Mouse (Mus musculus) right cerebral cortex, adult 2 months (tissue): ENCODE data around the gene Lgals7.

ENCODE experiments used
- DNase-seq, 2 experiments: peaks; one replicate each; pipeline ENCODE4 v3.0.0; 2021 to 2022; ENCODE audit warnings: low spot score in 2 of 2

Lgals7 gene

DNA sequence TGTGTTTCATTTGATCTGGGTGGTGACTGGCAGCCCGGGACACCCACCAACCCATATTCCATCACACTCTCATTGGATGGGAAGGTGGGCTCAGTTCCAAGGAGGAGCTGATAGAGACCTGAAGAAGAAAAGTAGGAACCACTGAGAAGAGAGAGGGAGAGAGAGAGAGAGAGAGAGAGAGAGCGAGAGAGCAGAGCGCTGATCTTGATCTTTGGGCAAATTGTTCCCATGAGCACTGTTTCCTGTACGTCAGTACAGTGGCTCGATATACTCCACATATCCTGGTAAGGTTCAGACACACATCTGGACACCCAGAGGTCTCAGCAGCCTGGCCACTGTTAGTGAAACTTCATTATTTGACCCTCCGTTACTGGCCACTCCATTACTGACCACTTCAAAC, at the start of gene Lgals7:
Lgals7 (plus strand) TSS at position 314 of the 400 bp plus-strand sequence.
- no peak for DNase-seq

DNA sequence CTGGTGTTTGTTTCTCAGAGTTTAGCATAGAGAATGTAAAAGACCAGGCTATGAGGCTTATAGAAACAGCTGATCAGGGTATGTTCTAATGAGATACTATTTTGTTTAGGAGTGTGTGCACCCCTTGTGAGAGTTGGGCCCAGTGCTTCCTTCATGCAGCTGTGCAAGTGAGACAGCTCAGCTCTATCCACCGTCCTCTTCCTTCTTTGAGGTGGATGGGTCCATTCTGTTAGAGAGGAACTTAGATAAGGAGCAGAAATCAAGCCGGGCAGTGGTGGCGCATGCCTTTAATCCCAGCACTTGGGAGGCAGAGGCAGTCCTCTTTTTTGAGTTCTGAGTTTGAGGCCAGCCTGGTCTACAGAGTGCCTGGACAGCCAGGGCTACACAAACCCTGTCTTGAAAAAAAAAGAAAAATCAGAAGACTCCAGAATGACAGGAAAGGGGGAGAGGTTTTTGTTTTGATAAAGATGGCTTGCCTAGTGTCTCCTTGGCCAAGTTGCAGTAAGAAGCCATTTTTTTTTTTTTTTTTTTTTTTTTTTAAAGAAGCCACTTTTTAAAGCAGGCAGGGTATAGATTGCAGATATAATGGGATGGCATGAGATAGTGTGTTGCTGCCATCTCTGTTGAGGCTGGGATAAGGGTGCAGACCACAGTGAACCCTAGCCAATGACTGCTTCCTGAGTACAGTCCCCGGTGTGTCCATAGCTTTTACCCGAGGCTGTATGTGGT, 49.2 kb upstream of the Lgals7 start:
- no peak for DNase-seq

DNA sequence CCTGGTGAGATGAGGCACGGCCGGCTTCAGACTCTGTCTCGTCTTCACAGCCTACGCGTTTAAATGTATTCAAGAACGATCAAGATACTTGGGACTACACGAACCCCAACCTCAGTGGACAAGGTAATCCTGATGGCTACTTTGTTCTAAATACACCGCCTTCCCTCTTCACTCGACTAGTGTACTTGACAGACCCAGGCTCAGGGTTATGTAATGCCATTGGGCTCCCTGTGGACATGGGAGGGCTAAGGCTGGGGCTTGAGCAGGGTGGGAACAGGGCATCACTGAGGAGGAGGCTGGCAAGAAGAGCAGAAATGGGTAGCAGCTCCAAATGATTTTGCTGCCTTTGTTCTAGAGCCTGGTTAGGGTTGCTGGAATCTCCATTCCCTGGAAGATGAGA, 48.4 kb upstream of the Lgals7 start:
- no peak for DNase-seq

DNA sequence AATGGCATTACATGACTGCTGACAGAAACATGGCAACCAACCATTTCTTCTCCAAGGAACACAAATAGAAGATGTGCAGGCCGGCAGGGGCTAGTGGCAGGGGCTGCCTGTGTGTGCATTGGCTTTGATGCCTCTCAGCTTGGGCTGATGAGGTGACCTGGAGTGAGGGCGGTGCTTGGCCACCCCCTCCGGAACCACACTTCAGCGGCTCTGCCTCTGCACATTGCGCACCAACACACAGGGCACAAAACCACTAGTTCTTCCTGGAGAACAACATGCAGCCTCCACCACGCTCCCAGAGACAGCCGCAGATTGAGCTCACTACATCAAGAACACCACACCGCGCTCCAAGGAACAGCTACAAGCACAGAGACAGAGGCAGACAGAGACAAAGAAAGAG, 47.5 kb upstream of the Lgals7 start:
- no peak for DNase-seq

DNA sequence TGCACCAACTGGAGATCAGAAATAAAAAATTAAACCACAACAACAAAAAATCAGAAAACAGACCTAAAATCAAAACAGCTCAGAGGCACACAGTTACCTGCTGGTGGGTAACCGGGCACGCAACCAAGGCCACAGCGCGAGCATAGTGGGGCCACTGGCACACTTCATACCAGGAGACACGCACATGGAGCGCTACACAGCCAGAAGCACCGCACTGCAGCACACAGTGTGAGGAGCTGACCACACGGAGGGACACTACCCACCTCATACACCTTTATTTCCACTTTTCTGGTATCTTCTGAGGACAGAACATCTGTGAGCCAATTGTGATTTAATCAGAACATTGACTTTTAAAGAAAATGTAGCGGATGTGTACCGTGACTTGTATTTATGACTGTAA, 46.7 kb upstream of the Lgals7 start:
- no peak for DNase-seq

DNA sequence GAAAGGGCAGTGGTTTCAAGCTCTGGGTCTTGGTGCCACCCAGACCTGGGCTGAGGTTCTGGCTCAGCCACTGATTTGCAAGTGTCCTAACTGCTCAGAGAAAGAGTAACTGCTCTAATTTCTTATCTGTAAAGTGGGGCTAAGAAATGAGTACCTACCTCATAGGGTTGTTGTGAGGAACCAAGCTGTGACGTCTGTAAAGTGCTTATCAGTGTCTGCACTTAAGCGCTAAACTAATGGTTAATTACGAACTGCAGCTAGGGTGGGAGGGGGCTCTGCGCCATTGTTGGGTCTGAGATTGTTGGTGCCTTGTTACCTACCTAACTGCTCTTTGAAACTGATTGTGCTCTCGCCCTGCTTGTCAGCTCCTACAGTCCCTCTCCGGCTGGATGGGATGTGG, 46.1 kb upstream of the Lgals7 start:
- no peak for DNase-seq

DNA sequence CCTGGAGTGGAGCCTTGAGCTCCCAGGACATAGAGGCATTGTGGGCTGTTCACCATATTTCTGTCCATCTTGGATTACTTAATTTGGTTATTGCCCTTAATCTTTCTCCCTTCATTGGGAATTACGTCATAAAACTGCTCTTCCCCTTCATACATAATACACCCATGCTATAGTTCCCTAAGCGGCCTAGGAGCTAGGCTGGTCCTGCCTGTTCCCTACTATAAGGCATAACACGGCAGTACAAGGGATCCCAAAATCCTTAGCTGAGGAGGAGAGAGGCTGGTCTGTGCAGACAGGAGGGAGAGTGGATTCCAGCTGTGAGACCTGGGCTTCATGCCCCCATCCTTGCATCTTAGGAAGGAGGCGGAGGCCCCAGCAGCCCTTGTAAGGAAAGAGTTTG, 45.7 kb upstream of the Lgals7 start:
- DNase-seq, result no peak

DNA sequence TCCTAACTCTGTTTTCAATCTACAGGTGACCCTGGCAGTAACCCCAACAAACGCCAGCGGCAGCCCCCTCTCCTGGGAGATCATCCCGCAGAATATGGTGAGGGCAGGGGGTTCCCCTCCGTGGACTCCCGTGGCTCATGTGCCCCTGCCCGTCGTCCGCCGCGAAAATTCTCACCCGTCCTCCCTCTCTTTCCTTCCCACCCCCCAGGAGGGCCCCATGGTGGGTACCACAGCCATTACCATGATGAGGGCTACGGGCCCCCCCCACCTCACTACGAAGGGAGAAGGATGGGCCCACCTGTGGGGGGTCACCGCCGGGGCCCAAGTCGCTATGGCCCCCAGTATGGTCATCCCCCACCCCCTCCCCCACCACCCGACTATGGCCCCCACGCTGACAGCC, 45.2 kb upstream of the Lgals7 start:
- DNase-seq, result no peak

DNA sequence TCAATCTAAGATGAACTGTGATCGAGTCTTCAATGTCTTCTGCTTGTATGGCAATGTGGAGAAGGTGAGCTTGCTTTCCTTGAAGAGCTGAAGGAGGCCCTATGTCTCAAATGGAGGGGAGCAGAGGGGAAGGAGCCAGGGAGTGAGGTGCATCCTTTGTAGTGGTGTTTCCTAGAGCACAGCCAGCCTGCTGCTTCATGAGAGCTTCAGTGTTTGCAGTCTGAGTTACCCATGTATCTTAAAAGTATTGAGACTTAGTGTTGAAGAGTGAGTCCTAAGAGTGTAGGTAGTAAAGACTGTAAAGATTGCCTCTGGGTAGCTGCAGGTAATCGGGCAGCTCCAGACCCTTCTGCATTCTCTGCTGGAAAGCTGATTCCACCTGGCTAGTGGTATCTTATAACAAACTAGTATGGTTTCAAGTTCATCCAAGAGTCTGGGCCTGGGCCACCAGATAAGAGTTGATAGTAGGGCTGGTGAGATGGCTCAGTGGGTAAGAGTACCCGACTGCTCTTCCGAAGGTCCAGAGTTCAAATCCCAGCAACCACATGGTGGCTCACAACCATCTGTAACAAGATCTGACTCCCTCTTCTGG, 44.7 kb upstream of the Lgals7 start:
- no peak for DNase-seq

DNA sequence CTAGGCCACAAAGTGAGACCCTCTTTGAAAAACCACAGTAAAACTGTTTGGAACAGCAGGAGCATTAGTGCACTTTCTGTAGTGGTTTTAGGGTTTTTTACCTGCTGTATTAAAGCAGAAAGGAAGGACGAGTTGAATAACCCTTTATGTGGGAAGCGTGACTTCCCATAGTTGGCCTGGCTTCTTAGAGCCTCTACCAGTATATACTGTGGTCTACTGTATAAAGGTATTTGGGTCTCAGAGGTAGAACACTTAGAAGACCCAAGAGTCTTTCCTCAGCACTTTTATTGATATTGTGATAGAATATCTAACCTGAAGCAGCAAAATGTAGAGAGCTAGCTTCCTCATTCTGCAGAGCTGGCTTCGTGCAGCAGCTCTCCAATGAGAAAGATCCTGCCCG, 44.1 kb upstream of the Lgals7 start:
- DNase-seq, result no peak

DNA sequence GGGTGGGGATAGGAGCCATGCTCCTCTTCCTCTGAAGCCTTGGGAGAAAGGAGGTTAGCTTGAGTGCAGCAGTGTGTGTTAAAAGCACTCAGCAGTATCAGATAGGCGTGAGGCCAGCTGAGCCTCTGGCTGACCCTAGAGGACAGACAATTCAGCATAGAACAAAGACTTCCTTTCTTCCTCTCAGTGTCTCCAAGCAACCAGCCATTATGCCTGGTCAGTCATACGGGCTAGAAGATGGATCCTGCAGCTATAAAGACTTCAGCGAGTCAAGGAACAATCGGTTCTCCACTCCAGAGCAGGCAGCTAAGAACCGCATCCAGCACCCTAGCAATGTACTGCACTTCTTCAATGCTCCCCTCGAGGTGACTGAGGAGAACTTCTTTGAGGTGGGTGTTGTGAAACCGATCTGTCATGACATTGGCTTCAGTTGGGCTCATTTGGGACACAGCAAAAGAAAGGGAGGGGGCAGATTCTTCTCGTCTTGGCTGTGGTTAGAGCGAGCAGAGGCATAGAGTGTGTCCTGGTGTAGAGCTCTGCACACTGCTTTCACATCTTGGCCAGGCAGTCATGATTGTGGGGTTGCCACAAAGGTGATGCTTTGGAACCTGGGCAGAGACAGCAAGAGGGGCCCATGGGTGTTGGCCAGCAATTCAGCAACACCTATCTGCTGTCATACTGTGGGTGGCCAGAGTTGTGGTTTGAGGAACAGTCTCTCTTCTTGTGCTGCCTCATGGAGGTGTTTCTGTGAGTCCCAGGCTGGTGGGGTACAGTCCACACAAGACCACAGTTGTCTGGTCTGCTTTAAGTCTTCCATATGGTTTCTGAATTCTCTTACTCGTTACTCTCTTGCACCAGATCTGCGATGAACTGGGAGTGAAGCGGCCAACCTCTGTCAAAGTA, 43.0 kb upstream of the Lgals7 start:
- no peak for DNase-seq

DNA sequence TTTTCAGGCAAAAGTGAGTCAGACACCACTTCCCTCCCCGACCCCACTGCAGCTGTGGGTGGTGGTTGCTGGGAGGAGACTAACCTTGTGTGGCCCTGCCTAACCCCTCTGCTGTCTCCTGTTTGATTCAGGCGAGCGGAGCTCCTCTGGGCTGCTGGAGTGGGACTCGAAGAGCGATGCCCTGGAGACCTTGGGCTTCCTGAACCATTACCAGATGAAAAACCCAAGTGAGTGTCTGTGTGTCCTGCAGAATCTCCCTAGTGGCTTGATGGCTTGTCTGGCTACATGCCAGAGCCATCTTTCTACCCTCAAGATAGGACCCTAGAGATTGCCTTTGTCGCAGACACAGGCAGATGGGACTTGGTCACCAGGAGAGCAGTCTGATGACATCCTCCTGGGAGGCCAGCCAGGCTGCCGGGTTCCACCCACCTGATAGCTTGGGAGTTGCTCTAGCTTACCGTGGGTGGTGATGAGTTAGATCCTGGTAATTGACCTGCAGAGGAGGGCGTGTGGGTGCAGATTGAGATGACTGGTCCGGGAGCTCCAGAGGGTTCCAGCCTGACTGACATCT, 42.3 kb upstream of the Lgals7 start:
- peak; percentile 70 to 71 for DNase-seq

DNA sequence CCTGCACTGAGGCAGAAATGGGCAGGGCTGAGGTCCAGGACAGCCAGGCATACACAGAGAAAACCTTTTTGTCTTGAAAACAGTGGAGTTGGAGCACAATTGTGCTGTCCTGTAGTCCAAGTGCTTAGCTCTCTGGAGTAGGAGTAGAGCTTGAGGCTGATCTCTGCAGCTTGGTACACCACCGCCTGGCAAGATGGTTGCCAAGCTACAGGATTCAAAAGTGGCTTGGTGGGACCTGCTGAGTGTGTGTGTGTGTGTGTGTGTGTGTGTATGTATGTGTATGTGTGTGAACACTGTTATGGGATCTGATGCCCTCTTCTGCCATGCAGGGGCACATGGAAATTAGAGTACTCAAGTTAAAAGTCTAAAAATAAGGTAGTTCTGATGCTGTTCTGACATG, 41.1 kb upstream of the Lgals7 start:
- no peak for DNase-seq

DNA sequence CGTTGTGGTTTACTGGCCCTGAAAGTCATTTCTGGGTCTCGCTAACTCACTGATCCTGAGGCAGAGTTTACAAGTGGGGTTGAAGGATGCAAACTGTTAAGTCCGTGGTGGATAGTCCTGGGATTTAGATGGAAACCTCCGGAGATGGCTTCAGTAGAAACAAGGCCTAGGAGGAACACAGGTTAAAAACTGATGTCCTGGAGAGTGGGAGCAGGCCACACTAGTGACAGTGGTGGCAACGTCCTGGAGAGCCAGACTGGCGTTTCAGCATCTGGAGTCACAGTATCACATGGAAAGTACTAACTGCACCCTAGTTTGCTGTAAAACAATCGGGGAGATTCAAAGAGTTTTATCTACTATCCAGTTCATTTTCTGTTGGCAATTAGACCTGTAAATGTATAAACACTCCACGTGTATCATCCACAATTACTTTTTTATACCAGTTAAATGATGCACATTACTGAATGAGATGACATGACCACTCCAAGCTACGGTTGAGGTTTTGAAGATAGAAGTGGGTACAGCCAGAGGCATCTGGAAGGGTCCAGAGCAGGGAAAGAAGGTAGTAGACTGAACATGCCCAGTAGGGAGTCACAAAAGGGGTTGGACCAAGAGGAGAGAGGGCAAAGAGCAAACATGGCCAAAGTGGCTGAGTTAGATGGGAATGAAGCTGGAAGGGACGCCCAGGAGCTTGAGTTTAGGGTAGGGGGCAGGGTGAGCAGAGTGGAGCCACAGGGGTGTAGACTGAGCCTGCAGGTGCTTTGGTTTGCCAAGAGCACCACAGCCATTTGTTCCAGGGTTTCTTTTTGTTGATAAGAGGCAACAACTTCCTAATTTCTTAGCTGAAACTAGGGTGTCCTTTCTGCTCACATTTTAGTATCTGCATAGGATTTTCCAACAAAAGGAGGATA, 40.4 kb upstream of the Lgals7 start:
- DNase-seq, result no peak

DNA sequence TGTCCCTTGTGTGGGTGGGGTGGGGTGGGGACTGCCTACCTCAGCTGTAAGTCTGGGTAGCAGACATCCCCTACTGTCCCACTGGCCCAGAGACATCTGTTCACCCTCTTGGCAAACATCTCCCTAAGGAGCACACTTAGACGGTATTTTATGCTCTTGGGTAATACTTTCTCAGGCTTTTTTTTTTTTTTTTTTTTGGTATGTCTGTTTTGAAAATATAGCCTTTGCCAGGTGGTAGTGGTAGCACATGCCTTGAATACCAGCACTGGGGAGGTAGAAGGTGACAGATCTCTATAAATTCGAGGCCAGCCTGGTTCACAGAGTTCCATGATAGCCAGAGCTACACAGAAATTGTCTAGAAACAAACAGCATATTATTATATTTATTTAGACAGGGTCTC, 39.7 kb upstream of the Lgals7 start:
- no peak for DNase-seq

DNA sequence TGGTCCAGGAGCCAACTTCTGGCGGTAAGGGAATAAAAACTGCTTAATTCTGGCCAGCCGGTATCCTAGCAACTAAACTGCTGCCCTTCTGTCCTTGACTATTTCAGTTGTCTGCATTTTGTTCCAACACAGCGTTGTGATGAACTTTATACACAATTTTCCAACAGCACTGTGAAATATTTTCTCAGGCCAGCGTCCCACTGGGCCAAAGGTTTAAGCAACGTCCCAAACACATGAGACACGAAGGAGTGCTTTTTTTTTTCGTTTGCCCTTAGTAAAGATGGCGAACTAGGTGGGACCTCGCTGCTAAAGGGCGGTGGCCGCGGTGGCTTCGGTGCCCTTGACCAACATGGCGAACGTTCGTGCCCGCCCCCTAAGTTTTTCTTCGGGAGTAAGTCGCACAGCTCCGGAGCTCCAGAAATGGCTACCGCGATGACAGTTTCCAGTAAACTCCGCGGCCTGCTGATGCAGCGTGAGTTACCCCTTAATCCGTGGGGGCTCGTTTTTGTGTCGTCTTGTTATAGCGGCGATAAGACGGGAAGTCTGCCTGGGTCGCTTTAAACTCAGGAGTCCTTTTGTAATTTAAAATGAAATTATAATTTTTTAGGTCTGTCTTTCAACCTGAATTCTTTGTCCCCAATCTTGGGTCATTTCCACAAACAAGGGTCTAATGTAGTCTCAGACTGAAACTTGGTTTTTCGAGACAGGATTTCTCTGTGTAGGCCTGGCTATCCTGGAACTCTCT, 38.5 kb upstream of the Lgals7 start, which contains the start of gene Ech1:
Ech1 (plus strand) TSS at position 277 of the 745 bp plus-strand sequence.
- DNase-seq, result peak; percentile 87 to 89

DNA sequence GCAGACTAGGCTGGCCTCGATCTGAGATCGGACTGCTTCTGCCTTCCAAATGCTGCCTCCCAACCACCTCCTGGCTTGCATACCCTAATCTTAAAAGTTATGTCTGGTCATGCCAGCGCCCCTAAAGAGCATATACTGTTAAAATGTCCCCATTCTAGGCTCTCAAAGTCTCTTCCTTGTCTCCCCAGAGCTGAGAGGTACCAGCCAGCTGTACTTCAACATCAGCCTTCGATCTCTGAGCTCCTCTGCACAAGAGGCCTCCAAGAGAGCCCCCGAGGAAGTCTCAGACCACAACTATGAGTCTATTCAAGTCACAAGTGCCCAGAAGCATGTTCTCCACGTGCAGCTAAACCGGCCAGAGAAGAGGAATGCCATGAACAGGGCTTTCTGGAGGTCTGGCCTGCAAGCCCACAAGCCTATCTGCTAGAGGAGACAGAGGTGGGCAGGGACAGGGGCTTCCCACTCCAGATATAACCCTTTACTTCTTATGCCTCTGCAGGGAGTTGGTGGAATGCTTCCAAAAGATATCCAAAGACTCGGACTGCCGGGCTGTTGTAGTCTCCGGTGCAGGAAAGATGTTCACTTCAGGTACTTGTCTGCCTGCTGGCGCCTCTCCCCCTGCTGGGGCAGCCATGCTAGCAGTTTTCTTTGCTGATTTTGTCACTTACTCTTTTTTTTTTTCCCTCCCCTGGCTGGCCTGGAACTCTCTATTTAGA, 37.8 kb upstream of the Lgals7 start:
- no peak for DNase-seq

DNA sequence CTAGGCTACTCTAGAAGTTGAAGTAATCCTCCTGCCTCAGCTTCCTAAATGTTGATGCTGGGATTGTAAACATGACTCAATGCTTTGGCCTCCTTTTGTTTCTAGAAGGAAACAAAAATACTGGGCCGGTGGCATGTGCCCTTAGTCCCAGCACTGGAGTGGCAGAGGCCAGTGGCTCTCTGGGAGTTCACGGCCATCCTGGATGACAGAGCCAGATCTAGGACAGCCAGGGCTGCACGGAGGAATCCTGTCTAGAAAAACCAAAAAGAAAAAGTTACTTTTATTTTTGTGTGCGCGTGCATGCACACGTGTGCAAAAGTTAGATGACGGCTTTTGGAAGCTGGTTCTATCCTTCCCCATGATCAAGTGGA, 37.3 kb upstream of the Lgals7 start:
- DNase-seq, result no peak

DNA sequence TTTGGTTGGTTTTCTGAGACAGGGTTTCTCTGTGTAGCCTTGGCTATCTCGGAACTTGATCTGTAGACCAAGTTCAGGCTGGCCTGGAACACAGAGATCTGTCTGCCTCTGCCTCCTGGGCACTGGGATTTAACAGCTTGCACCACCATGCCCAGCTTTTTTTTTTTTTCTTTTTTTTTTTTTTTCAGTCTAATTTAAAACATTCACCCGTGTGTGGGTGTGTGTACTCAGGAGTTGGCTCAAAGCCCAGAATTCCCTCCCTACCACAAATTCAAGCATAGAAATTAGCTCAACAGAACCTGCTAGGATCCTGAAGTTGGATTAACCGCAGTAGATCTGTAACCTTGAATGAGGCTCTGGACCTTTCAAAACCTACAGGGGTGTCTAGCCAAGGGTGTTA, 36.3 kb upstream of the Lgals7 start:
- peak; percentile 72 to 78 for DNase-seq

DNA sequence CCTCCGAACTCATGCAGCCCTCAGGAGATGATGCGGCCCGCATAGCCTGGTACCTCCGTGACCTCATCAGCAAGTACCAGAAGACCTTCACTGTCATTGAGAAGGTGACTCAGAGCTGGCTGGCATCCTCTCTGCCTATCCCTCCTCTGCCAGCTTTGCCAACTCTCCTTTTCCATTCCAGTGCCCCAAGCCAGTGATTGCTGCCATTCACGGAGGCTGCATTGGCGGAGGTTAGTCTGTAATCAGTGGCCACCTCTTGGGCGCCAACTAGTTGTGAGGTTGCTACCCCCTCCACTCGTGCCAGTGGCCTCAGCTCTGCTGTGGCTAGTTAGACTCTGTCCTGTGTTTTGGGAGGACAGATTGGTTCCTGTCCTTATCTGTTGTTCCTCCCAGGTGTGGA, 33.8 kb upstream of the Lgals7 start:
- DNase-seq, result no peak
